Mouse (Mus musculus) thymus, postnatal 25 days (tissue): ENCODE measurements at regions not wholly inside any gene's neighbourhood (a gene's known extent, or its start where the extent isn't known, plus 50 kb on each side); places are given as distances from the start of the nearest gene placed in this dataset.

Experiments
- DNase-seq: peaks from one replicate; pipeline ENCODE4 v3.0.0; 2022

GRCm38 (mm10) chr10:117431086-117431619 is 51.3 kb upstream of the Cpsf6 start:
- DNase-seq = no peak

GRCm38 (mm10) chr10:117430224-117430884 is 50.5 kb upstream of the Cpsf6 start:
- DNase-seq = no peak

- no peak for DNase-seq
These were observed 49.8 kb upstream of the Cpsf6 start for GRCm38 (mm10) chr10:117429459-117430183.
